Mouse (Mus musculus) bone marrow, adult 2 months (tissue): ENCODE data around the gene Mpv17.

Source experiments
- CTCF ChIP-seq: fragments of 200-500 bp; IDR thresholded peaks from 2 replicates; pipeline ENCODE4 v1.5.1; 2011; ENCODE audit warnings: low read length, control low read depth; ENCODE audit not compliant: control insufficient read depth, insufficient read depth
- POLR2A ChIP-seq: fragments of 200-500 bp; IDR thresholded peaks from 2 replicates; pipeline ENCODE4 v1.6.1; 2011; ENCODE audit warnings: low read depth, mild to moderate bottlenecking, control low read depth, low read length, borderline replicate concordance; ENCODE audit not compliant: control insufficient read depth

DNA sequence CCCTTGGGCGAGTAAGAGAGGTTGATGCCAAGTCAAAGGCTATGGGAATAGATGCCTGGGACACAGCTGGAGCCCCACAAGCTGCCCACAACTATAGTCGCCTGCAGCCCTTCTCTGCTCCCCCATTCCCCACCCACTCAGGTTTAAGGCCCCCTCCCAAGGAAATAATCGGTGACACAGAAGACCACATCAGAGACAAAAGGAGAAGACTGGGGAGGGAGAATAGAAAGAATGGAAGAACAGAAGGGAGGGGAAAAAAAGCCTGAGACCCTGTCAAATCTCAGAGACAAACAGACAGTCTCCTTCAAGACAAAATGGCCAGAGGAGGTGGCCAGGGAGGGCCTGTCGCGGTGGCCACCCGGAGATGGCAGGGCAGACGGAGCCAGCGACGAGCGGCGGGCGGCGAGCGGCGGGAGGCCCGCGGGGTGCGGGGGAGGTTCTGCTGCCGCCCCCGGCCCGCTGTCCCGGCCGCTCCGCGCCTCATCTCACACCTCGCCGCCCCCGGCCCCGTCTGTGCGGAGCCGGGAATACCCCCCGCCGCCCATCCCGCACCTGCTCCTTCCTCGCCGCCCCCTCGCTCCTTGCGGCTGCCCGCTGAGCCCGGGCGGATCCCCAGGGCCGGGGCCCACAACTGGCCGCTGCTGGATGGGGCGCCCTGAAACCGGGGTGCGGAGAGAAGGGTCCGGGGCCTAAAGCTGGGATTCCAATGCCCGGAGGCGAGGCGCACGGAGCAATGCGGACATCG lies 61.6 kb downstream of the Mpv17 start:
- TF ChIP-seq CTCF (no peak), POLR2A (no peak)
